Mouse (Mus musculus) forebrain, embryonic 12.5 days (tissue): Measurements from ENCODE around the gene Arhgef2. TPM values are rescaled to one million over a fixed set of nuclear protein-coding genes. Genes with fewer than 3 reads are reported as not detected.
A peak's percentile ranks its signal among the peaks of the same experiment; 100 is the strongest.
"Not testable (repeated sequence)": the region's sequence is repeated elsewhere in the genome, so short reads cannot be mapped to it uniquely, and the experiment has no call there.

Source experiments
- ATAC-seq: fragments of 200-750 bp; cut with Nextera tagmentation; 2 replicates; pipeline ENCODE4 v1.8.0; 2017; ENCODE audit warnings: moderate TSS enrichment; ENCODE audit not compliant: low FRiP score
- H3K27ac ChIP-seq: fragments of 300-500 bp; sonication (generic); 2 replicates; pipeline ENCODE4 v1.5.1; 2016; ENCODE audit warnings: mild to moderate bottlenecking
- H3K27me3 ChIP-seq: fragments of 300-500 bp; sonication (generic); 2 replicates; pipeline ENCODE4 v1.6.1; 2016; ENCODE audit warnings: mild to moderate bottlenecking
- H3K36me3 ChIP-seq: fragments of 300-500 bp; sonication (generic); replicated peaks from 2 replicates; pipeline ENCODE4 v1.6.1; 2016; ENCODE audit warnings: mild to moderate bottlenecking
- H3K4me1 ChIP-seq: fragments of 300-500 bp; sonication (generic); 2 replicates; pipeline ENCODE4 v1.6.1; 2016
- H3K4me2 ChIP-seq: fragments of 300-500 bp; sonication (generic); 2 replicates; pipeline ENCODE4 v1.6.1; 2016; ENCODE audit warnings: mild to moderate bottlenecking, moderate library complexity
- H3K4me3 ChIP-seq: fragments of 300-500 bp; sonication (generic); replicated peaks from 2 replicates; pipeline ENCODE4 v1.5.1; 2016; ENCODE audit warnings: mild to moderate bottlenecking
- H3K9ac ChIP-seq: fragments of 300-500 bp; sonication (generic); 2 replicates; pipeline ENCODE4 v1.6.1; 2016; ENCODE audit warnings: mild to moderate bottlenecking
- H3K9me3 ChIP-seq: fragments of 300-500 bp; sonication (generic); 2 replicates; pipeline ENCODE4 v1.6.1; 2016
- WGBS: fragments of 180-500 bp; shearing (Covaris S2); methylation state at CpG from one replicate; pipeline ENCODE4 v1.1.7; 2016; 5-methylcytosine and 5-hydroxymethylcytosine counted together
- polyA plus RNA-seq: library from polyadenylated mRNA; unstranded; fragments of >200 nt; fragmentation: Nextera tagmentation; extraction: Ambion mirVana; gene quantifications from 2 replicates; pipeline ENCODE4 v1.2.1, GENCODE M21; 2016

The Arhgef2 gene
- 146 and 147 TPM in 2 replicates for polyA plus RNA-seq

DNA sequence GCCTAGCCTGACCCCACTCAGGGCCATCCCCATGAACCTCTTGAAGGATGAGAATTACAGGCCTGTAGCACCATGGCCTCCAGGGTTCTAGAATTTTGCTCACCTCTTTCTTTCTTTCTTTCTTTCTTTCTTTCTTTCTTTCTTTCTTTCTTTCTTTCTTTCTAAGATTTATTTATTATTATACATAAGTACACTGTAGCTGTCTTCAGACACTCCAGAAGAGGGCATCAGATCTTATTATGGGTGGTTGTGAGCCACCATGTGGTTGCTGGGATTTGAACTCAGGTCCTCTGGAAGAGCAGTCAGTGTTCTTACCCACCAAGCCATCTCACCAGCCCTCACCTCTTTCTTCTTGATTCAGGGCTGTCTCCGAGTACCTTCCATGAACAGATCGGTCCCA lies at the start of gene Arhgef2:
Gene Arhgef2 (plus strand): TSS at position 301 of the 400 bp plus-strand sequence.
- not testable (repeated sequence) for H3K27me3 ChIP-seq, H3K36me3 ChIP-seq, H3K9ac ChIP-seq, H3K9me3 ChIP-seq, ATAC-seq, H3K27ac ChIP-seq
- Histone ChIP-seq H3K4me3 (peak within 1 kb of the TSS; percentile 29), H3K4me1 (peaks cover 12% of the 10 kb centered on the region), H3K4me2 (peak within 1 kb of the TSS; percentile 58; the same call in 1 of the 2 replicates)
- 92% methylated on average over 2 of the region's 2 CpGs for WGBS

DNA sequence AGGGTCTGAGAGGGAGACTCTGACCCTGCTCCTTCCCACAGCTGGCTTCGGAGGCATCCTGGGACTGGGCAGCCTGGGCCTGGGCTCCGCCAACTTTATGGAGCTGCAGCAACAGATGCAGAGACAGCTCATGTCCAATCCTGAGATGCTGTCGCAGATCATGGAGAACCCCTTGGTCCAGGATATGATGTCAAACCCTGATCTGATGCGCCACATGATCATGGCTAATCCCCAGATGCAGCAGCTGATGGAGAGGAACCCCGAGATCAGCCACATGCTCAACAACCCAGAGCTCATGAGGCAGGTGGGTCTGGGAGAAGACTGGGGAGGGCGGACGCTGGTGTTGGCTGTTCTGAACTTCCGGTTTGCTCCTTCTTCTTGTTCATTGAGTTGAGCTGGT lies 49.1 kb upstream of the Arhgef2 start:
- no peak for ATAC-seq
- H3K9me3 ChIP-seq, result no peaks in the 10 kb centered on the region
- H3K27me3 ChIP-seq, result no peaks in the 10 kb centered on the region
- H3K4me3 ChIP-seq, result no peak overlapping the region
- H3K4me1 ChIP-seq, result peaks cover 30% of the 10 kb centered on the region
- H3K9ac ChIP-seq, result no peak overlapping the region
- WGBS, result 96% methylated on average over 8 of the region's 8 CpGs
- H3K36me3 ChIP-seq, result peaks cover 60% of the 10 kb centered on the region
- no peak overlapping the region for H3K27ac ChIP-seq
- no peak overlapping the region for H3K4me2 ChIP-seq

DNA sequence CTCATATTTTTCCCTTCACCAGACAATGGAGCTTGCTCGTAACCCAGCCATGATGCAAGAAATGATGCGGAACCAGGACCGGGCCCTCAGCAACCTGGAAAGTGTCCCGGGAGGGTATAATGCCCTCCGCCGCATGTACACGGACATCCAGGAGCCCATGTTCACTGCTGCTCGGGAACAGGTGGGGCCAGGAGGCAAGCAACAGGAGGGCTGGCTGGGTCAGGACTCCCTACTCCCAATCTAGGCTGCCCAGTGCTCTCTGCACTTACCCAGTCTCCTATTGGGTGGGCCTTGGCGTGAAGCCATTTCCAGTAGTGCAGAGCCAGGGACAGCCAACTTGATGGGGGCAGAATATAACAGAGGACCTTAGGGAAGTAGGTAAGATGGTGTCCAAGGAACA lies 46.2 kb upstream of the Arhgef2 start:
- Histone ChIP-seq H3K4me1 (peaks cover 25% of the 10 kb centered on the region), H3K27ac (no peak overlapping the region), H3K4me3 (no peak overlapping the region), H3K9me3 (no peaks in the 10 kb centered on the region), H3K36me3 (peaks cover 89% of the 10 kb centered on the region), H3K27me3 (no peaks in the 10 kb centered on the region), H3K9ac (no peak overlapping the region), H3K4me2 (no peak overlapping the region)
- 91% methylated on average over 9 of the region's 9 CpGs for WGBS
- no peak for ATAC-seq

DNA sequence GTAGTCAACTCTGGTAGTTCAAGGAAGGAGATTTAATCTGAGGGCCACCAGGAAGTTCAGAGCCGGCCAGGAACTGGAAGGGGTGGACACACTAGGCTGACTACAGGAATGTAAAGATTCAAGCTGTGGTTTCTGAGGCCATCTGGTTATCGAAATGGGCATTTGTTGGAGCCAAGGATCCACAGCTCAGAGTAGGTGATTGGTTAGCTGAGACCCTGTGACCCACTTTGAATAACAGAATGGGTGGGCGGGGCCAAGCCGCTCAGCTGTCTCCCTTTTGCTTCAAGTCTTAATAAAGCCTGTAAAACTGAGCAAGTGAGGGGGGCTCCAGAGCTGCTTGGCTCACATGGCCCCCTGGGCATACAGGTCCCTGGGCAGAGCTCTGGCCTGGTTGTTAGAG lies 43.8 kb upstream of the Arhgef2 start:
- no peak overlapping the region for H3K9ac ChIP-seq
- H3K27me3 ChIP-seq, result no peaks in the 10 kb centered on the region
- H3K4me2 ChIP-seq, result no peak overlapping the region
- H3K9me3 ChIP-seq, result no peaks in the 10 kb centered on the region
- 68% methylated on average over 4 of the region's 4 CpGs for WGBS
- H3K4me3 ChIP-seq, result no peak overlapping the region
- peaks cover 8% of the 10 kb centered on the region; the same call in 1 of the 2 replicates for H3K4me1 ChIP-seq
- H3K36me3 ChIP-seq, result peaks cover 97% of the 10 kb centered on the region
- ATAC-seq, result no peak
- H3K27ac ChIP-seq, result no peak overlapping the region

DNA sequence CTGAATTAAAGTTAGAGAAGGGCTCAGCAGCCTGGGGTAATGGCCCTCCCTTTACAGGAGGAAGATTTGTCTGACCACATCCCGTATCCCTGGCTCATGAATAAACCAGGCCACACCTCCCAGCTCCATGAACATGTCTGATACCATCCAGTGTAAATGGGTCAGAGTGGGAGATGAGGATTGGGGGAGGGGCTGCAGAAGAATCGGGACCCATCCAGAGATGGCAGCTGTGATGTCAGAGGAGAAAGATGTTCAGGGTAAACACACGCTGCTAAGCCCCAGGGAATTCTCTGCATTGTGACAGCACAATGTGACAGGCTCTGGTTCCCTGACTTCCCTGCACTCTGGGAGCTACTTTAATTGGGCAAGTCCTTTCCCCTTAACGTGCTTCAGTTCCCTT lies 42.3 kb upstream of the Arhgef2 start:
- H3K36me3 ChIP-seq, result peaks cover 97% of the 10 kb centered on the region
- H3K4me3 ChIP-seq, result no peak overlapping the region
- H3K4me2 ChIP-seq, result no peak overlapping the region
- ATAC-seq, result no peak; the same call in 1 of the 2 replicates
- 80% methylated on average over 4 of the region's 4 CpGs for WGBS
- peak overlapping the region; percentile 25 for H3K27ac ChIP-seq
- peaks cover 8% of the 10 kb centered on the region; the same call in 1 of the 2 replicates for H3K4me1 ChIP-seq
- H3K9me3 ChIP-seq, result no peaks in the 10 kb centered on the region
- no peak overlapping the region for H3K9ac ChIP-seq
- no peaks in the 10 kb centered on the region for H3K27me3 ChIP-seq

DNA sequence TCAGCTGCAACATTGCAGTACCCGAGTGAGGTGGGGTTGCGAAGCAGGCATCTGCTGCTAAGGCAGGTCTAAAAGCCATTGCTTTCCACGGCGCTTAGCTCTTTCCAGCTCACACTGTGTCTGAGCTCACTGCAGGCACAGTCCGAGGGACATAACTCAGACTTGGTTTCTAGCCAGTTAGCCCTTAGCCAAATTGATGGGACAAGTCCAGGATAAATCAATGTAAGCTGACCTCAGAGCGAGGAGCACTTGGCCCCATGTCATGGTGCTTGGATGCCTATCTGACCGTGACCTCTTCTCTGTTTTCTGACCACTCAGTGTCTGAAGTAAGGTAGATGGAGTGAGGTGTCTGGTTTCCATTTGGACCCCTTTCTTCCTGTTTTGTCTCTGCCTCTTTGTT lies 41.8 kb upstream of the Arhgef2 start:
- no peaks in the 10 kb centered on the region for H3K9me3 ChIP-seq
- WGBS, result 90% methylated on average over 7 of the region's 7 CpGs
- H3K4me1 ChIP-seq, result peaks cover 8% of the 10 kb centered on the region; the same call in 1 of the 2 replicates
- H3K36me3 ChIP-seq, result peaks cover 98% of the 10 kb centered on the region
- no peak overlapping the region for H3K4me3 ChIP-seq
- no peak for ATAC-seq
- H3K9ac ChIP-seq, result no peak overlapping the region
- H3K4me2 ChIP-seq, result no peak overlapping the region
- H3K27ac ChIP-seq, result peak overlapping the region; percentile 25
- no peaks in the 10 kb centered on the region for H3K27me3 ChIP-seq

DNA sequence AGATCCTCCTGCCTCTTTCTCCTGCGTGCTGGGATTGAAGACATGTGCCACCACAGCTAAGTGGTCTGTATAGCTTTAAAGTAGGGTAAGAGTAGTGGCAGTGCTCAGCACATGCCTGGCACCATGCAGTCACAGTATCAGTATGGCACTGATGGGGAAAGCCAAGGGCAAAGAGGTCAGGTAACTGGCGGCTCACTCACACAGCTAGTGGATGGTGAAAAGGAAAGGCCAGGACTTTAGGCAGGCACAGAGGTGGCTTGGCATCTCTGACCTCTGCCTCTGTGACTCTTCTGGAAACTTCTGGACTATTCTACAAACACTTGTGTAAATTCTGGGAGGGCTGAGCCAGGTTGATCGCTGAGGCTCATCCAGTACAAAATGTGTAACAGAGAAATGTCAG lies 39.6 kb upstream of the Arhgef2 start:
- Histone ChIP-seq H3K9me3 (no peaks in the 10 kb centered on the region), H3K4me1 (peaks cover 8% of the 10 kb centered on the region; the same call in 1 of the 2 replicates), H3K9ac (no peak overlapping the region), H3K27me3 (no peaks in the 10 kb centered on the region), H3K4me3 (no peak overlapping the region), H3K27ac (no peak overlapping the region), H3K36me3 (peaks cover 96% of the 10 kb centered on the region), H3K4me2 (no peak overlapping the region)
- ATAC-seq, result no peak
- WGBS, result 93% methylated on average over 3 of the region's 3 CpGs

DNA sequence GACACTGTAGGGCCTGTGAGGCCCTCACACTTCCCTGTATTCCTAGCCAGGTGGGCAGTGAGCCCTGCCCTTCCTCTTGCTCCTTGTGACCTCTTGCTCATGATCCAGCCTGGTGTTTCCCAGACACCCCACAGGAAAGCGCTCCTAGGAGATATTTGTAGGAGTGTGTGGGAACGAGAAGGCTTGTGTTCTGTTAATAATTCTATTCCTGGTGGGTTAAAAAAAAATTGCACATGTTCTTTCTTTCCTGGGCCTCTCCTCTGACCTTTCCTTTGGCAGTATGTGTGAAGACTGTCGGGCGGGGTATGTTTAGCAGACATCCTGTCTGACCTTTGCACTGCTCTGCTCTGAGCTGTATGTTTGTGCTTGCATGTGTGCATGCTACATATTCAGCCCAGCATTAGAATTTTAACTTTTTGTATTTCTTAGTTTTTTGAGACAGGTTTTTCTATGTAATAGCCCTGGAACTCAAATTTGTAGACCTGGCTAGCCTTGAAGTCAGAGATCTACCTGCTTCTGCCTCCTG lies 39.2 kb upstream of the Arhgef2 start:
- 99% methylated on average over 4 of the region's 4 CpGs for WGBS
- Histone ChIP-seq H3K4me2 (no peak overlapping the region), H3K4me1 (peaks cover 8% of the 10 kb centered on the region; the same call in 1 of the 2 replicates), H3K27ac (no peak overlapping the region), H3K36me3 (peaks cover 91% of the 10 kb centered on the region), H3K27me3 (no peaks in the 10 kb centered on the region), H3K9me3 (no peaks in the 10 kb centered on the region), H3K9ac (no peak overlapping the region), H3K4me3 (no peak overlapping the region)
- ATAC-seq, result no peak

DNA sequence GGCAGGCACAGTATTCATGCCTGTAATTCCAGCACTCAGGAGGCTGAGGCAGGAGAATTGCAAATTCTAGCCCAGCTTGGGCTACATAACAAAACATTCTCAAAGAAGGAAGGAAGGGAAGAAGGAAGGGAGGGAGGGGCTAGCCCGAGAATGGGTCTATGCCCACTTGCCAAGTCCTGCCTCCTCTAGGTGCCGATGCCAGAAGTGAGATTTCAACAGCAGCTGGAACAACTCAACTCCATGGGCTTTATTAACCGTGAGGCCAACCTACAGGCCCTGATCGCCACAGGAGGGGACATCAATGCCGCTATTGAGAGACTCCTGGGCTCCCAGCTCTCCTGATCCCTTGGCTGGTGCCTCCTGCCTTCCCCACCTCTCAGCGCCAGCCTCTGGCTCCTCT lies 37.9 kb upstream of the Arhgef2 start:
- WGBS, result 94% methylated on average over 6 of the region's 6 CpGs
- Histone ChIP-seq H3K4me1 (no peaks in the 10 kb centered on the region), H3K36me3 (peaks cover 79% of the 10 kb centered on the region), H3K9ac (no peak overlapping the region), H3K4me2 (no peak overlapping the region), H3K27ac (no peak overlapping the region), H3K9me3 (no peaks in the 10 kb centered on the region), H3K27me3 (no peaks in the 10 kb centered on the region), H3K4me3 (no peak overlapping the region)
- no peak for ATAC-seq

DNA sequence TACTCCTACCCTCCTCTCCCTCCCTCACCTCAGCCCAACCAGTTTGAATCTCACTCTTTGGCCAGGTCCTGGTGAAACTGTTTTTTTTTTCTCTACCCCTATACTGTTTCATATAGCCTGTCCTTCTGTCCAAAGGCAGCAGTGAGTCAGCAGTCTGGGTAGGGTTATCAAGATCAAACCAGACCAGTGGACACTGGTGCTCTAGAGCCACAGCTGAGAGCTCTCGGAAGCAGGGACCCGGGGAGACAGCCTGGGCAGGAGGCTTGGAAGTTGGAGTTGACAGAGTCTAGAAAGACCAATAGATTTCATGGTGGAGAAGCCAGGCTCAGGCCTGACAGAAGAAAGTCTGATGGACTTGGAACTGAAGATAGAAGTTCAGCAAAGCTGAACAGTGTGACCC lies 37.2 kb upstream of the Arhgef2 start:
- H3K27me3 ChIP-seq, result no peaks in the 10 kb centered on the region
- no peaks in the 10 kb centered on the region for H3K4me1 ChIP-seq
- H3K4me3 ChIP-seq, result no peak overlapping the region
- H3K4me2 ChIP-seq, result no peak overlapping the region
- WGBS, result 100% methylated on average over 2 of the region's 2 CpGs
- no peak overlapping the region for H3K27ac ChIP-seq
- peaks cover 72% of the 10 kb centered on the region for H3K36me3 ChIP-seq
- no peaks in the 10 kb centered on the region for H3K9me3 ChIP-seq
- H3K9ac ChIP-seq, result no peak overlapping the region
- no peak for ATAC-seq

DNA sequence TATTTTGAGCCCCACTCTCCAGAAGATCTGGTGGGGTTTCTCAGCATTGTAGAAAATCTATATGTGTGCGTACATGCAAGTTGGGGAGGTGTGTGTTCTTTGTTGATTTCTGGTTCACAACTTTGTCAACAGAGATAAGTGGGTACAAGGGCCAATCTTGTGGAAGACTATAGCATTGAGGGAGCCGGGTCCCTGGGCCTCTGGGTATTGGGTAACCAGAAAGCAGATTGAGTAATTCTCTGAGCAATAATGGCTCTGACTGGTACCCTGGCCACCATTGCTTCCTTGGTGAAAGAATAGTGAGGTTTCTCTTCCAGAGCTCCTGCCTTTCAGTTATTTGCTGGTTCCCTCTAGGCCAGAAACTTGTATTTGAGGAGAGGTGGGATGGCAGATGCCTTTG lies 36.7 kb upstream of the Arhgef2 start:
- Histone ChIP-seq H3K9ac (no peak overlapping the region), H3K4me1 (no peaks in the 10 kb centered on the region), H3K27me3 (no peaks in the 10 kb centered on the region), H3K4me3 (no peak overlapping the region), H3K9me3 (no peaks in the 10 kb centered on the region), H3K36me3 (peaks cover 67% of the 10 kb centered on the region), H3K4me2 (no peak overlapping the region), H3K27ac (no peak overlapping the region)
- ATAC-seq, result no peak
- 94% methylated on average over 2 of the region's 2 CpGs for WGBS

DNA sequence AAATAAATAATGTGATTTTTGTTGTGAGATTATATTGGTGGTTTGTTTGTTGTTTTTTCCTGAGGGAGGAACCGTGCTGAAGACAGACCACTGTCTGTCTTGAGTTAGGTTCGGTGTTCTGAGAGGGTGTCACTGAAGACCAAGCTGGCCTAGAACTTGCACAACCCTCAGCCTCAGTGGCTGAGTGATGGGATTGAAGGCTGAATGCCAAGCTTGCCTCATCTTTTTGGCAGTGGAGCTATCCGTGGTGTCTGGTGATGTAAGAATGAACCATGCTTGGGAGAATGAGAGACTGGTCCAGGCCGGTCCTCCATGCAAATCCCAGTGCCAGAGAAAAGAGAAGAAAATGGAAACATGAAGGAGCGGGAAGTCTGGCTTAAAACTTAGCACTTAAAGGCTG lies 36.1 kb upstream of the Arhgef2 start:
- Histone ChIP-seq H3K9ac (no peak overlapping the region), H3K36me3 (peaks cover 61% of the 10 kb centered on the region), H3K27ac (no peak overlapping the region), H3K4me2 (no peak overlapping the region), H3K27me3 (no peaks in the 10 kb centered on the region), H3K4me3 (no peak overlapping the region), H3K4me1 (no peaks in the 10 kb centered on the region), H3K9me3 (no peaks in the 10 kb centered on the region)
- WGBS, result 97% methylated on average over 5 of the region's 5 CpGs
- ATAC-seq, result no peak

DNA sequence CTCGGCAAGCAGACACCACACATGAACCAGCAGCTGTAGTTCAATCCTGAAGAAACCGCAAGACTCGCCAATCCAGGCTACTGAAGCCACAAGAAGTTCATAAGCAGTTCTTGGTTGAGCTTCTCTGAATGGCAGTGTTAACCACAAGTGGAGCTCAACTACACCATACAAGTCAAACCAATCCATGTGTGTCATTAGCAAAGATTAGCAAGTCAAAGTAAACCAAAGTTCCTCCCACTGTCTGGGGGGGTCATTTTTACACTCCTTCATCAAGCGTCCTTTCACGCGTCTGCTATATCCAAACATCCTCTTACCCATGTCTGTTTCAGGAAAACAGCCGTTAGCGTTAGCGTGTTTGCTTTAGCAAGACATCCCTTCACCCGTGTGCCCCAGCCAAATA lies 35.4 kb upstream of the Arhgef2 start:
- Histone ChIP-seq H3K4me2 (no peak overlapping the region), H3K36me3 (peaks cover 54% of the 10 kb centered on the region), H3K9me3 (no peaks in the 10 kb centered on the region), H3K27me3 (no peaks in the 10 kb centered on the region), H3K4me3 (no peak overlapping the region), H3K9ac (no peak overlapping the region), H3K4me1 (no peaks in the 10 kb centered on the region), H3K27ac (no peak overlapping the region)
- no peak for ATAC-seq
- whole genome bisulfite sequencing, result 95% methylated on average over 10 of the region's 10 CpGs
